Mouse (Mus musculus): ENCODE results near the gene Ablim2. TPM values are rescaled to one million over a fixed set of nuclear protein-coding genes. Genes with fewer than 3 reads are reported as not detected.

Gene Ablim2
- polyA plus RNA-seq, 2 experiments from 2014 or later: 2.8 to 3.4 TPM

- no peak for ATAC-seq
Observed at GRCm38 (mm10) chr5:35889641-35890040, 132.0 kb downstream of the Ablim2 start.

- no peak for ATAC-seq
Observed at GRCm38 (mm10) chr5:35890985-35891730, 133.5 kb downstream of the Ablim2 start.

- ATAC-seq: no peak
Observed at GRCm38 (mm10) chr5:35892363-35892762, 134.7 kb downstream of the Ablim2 start.

DNA sequence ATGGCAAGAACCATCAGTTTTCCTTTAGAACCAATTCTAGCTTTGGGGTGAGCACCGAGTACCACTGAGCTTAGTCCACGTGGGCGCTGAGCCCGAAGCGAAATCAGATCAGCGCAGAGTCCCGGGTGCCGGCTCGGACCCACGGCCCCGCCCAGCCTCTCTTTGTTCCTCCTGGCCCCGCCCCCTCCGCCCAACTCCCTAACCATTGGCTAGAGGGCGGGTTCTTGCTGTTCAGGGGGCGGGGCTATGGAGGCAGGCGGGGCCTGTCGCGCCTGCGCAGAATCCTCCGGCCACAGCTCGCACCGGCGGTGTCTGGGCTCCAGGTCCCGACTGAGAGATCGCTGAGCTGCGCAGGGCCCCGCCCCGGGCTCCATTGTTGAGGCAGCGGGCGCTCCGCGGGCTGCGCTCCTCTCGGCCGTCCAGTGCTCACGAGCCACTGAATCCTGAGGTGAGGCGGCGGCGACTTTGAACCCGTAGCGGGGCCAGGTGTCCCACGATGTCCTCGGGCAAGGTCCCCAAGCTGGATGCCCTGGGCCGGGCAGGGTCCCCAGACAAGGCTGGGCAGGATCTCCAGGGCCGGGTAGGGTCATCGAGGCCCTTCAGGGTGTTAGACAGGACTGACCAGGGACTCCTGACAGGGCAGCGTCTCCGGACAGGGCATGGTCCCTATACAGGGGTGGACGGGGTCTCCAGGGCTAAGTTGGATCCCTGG lies 135.6 kb downstream of the Ablim2 start, which contains the start of gene Afap1:
Gene Afap1, plus strand, starts transcription at position 227 of the 712 bp plus-strand sequence.
- ATAC-seq: peak; percentile 94

DNA sequence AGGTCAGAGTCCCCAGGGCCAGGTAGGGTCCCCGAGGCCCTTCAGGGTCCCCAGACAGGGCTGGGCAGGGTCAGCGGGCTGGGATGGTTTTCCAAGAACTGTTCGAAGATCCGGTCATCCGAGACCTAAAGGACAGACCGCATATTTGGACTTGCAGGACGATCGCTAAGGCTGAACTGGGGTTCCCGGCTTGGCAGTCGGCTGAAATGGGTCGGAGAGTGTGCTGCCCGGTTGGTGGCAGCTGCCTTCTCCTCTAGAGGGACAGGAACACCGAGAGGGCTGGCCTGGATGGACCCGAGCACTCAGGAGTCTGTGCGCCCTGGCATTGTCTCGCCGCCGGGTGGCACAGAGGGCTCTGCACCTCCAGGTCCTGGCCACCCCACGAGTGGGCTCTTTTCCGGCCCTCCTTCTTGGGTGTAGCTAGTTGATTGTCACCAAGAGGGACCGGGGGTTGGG lies 136.2 kb downstream of the Ablim2 start:
- peak; percentile 11 for ATAC-seq

DNA sequence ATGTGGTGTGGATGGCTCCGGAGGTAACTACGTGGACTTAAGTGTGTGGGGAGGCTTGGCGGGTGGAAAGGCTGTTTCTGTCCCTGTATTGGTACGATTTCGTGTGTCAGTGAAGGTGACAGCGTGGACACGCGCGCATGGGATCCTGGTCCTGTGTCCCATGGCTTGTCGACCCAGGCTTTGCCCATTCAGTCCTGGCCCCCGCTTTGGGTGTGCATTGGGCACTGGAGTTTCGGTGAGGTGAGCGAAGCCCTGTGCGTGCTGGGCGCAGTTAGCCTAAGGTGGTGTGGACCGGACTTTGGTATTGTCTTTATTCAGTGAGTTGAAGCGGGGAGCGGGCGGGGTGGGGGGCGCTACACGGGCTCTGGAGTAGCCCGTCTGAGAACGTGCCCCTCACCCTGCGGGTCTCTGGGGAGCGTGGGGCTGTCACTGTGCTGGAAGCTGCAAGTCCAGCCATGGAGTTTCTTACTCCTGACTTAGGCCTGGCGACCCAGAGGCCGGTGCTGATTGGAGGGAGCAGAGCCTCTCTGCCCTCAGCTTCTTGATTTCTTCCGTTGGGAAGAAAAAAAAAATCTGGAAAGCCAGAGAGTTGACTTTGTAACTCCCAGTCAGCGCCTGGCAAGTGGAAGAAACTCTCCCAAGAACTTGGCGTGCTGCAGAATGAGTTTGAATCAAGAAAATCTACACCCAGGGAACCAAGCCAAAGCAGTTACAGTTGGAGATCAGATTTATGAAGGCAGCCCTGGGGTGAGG lies 136.8 kb downstream of the Ablim2 start:
- no peak for ATAC-seq

DNA sequence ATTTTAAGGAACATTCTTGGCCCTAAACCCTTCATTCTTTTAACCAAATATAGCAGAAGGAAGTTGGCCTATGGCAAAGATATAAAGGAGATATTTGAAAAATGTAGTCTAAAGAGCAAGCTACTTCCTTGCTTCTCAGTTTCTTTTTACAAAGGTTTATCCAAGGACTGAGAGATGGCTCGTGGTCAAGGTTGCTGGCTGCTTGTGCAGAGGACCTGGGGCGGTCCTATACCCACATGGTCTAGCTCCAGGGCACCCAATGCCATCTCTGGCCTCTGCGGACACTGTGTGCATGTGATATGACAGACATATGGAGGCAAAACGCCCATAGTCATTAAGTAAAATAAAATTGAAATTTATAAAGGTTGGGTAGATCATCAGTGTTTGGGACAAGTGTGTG lies 138.2 kb downstream of the Ablim2 start:
- ATAC-seq: no peak

- ATAC-seq: no peak
Observed at GRCm38 (mm10) chr5:35896556-35896955, 138.9 kb downstream of the Ablim2 start.

DNA sequence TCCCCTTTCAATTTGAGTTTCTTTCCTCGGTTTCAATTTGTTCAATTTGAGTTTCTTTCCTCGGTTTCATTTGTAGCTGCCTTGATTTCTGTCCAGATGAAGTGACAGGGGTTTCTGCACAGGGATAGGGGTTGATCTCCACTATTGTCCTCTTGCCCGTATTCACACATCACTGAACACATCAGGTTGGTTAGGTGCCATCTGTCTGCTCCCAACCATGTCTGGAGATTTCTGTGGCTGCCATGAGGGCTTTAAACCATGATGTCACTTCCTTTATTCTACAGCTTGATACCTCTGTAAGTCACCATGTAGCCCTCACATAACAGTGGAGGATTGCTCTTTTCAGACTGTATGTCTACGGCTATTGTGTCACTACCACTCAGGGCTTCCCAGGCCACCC lies 139.5 kb downstream of the Ablim2 start:
- no peak for ATAC-seq

DNA sequence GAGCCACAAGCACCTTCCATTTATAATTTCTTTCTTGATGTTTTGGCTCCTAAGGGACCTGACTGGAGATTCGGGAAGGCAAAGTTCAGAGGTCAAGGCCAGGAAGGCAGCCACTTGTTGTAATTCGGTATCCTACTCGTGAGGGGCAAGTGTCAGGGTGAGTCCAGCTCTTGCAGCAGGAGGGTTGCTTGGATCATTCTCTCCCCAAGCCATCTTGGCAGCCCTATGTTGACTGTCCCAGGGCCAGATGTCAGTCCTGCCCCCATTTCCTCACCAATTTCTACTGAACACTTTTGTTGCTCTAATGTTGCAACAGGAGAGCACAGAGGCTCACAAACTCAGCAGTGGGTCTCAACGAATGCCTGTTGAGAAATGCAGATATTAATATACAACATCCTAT lies 140.4 kb downstream of the Ablim2 start:
- ATAC-seq: no peak

DNA sequence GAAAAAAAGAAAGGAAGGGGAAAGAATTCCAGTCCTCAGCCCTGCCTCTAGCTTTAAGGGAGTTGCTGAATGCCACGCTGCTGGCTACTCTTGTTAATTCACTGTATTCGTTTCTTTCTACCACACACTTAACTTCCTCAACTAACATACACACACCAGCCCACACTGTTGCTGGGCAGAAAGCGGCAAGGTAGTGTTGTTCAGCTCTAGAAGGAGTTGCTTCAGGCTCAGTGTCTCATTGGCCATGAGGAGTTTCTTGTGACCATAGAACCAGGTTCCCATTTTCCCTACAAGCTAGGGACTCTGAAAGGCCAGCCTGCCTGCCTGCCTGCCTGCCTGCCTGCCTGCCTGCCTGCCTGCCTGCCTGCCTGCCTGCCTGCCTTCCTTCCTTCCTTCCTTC lies 141.3 kb downstream of the Ablim2 start:
- ATAC-seq: no peak

GRCm38 (mm10) chr5:35900401-35901225 lies 142.9 kb downstream of the Ablim2 start:
- ATAC-seq: no peak

- ATAC-seq: no peak
Observed at GRCm38 (mm10) chr5:35901226-35901809, 143.6 kb downstream of the Ablim2 start.

GRCm38 (mm10) chr5:35903456-35903855 lies 145.8 kb downstream of the Ablim2 start:
- ATAC-seq: no peak

DNA sequence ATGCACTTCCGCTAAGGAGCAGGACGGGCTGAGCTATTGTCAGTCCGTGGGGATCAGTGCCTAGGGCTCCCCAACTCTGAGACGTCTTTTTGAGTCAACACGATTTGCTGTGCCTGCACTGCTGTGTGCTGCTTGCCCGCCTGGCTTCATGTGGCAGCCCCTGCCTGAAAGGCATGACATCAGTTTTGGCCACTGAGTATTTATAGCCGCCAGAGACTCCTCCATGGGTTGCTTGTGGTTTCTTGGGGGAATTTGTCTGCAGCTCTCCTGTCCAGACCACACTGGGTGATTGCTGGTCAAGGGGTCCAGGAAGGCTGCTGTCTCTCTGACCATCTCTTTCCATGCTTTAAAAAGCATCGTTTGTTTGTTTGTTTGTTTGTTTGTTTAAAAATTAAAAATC lies 147.6 kb downstream of the Ablim2 start:
- no peak for ATAC-seq

DNA sequence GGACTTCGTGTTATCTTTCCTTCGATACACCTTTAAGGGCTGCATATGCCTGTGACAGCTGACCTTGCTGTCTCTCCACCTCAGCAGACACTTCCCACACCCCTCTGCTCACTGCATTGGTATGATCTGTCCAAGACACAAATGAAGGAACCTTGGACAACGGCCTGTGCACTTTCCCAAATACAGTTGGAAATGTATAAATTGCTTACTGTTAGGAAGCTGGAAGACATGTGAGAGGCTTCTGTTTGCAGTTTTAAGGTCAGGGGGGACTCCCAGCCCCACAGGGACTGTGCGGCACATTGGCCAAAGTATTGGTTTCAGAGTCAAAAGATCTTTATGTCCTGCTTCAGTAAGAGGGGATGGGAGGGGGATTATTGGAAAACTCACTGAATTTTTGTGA lies 149.4 kb downstream of the Ablim2 start:
- ATAC-seq: no peak

DNA sequence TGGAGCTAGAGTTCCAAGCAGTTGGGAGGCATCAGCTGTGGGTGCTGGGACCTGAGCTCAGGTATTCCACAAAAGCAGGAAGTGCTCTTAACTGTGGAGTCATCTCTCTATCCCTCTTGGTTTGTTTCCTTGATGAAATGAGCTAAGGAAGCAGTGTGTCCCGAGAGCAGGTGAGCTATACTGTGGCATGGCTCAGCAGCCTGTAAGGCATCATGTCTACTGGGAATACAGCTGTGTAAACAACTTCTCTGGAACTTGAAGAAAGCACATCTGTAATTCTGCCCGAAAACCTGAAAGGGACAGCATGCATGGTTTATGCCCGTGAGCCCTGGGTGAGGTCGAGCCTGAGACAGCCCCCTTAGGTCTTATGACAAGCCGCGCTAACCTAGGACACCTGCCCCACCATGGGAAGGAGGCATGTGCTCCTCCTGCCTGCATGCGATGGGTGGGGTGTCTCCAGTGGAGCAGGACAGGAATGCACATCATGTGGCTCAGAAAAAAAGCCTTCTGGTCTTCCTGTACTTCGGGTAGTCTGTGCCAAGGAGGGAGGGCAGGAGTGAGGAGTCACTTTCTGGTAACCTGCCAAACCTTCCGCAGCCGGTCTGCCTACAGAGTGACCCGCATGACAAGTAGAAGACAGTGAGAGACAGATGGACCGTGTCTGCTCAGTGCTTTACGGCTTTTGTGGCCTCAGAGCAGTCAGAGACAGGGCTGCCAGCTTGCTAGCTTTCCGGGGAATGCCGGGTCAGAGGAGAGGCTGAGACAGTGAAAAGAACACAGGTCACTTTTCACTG lies 150.2 kb downstream of the Ablim2 start:
- no peak for ATAC-seq

DNA sequence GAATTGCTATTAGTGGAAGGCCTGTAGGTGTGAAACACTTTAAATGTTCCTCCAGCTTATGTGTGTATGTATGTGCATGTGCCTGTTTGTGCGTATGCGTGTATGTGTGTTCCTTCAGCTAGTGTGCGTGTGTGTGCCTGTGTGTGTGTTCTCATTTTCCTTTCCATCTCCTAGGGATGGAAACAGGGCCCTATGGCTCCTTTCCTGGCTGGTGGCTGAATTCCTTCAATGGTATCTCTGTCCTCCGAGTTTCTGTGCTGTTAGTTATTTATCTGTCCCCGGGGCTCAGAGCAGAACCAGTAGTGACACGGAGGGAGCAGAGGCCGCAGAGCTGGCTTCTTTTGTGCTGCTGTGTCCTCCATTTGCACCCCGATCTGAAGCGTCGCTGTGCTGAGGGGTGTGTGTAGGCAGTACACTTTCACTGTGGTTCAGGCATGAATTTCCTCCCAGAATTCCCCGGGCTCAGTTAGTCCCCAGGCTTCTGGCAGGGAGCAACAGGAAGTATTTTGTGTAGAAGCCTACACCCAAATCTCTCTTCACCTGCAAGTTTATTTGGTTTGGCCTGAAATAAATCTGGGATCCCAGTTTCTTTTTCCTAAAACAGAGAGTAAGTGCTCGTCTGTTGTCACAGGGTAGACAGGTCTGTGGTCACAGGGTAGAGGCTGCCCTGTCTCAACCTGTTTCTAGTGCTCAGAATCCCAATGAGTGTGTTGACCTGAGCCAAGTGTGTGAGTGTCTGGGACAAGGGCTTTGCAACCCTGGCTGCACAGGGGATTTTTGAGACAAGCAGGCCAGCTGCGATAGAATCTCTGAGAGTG lies 151.2 kb downstream of the Ablim2 start:
- ATAC-seq: peak; percentile 71

DNA sequence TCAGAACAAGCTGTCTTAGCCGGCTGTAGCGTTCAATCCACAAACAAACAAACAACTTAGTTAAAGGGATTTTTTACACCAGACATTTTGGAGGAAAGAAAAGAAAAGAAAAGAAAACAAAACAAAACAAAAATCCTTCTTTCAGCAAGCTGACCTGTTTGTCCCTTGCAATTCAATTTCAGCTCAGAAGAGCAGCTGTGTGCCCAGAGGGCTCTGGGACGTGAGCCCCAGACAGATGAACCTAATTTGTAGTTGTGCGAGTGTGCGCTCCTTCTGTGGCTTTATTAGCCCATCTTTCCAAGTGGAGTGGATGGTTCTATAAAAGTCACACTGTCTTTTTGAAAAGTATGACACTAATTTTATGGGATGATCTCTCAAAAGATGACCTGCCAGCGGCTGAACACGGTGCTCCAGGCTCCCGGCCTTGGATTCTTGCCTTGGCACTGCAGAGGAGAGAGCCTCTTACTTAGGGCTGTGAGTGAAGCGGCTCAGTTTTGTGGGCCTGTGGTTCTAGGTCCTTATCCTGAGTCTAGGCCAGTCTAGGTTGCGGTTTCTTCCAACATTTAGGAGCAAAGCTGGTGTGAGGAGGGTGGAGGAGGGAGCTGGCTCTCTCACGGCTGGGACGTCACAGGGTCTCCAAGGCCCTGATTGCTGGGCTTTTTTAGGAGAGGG lies 158.1 kb downstream of the Ablim2 start:
- no peak for ATAC-seq

GRCm38 (mm10) chr5:35916666-35917065 lies 159.0 kb downstream of the Ablim2 start:
- ATAC-seq: no peak

Data from CD4-positive, CD25-positive, alpha-beta regulatory T cell, adult 4 months (primary cell).